8 mouse cellular contexts compared by ENCODE assay signal in genomic region chr9:77917622-77918131, GRCm38 (mm10). TPM values are rescaled to one million over a fixed set of nuclear protein-coding genes. Genes with fewer than 3 reads are reported as not detected.
DNase-seq lines count a peak whose midpoint lies in the region; ATAC-seq and TF ChIP-seq lines count a peak whose summit lies in the region.

No protein-coding gene starts in this region.

- intact Hi-C loops in heart, postnatal 10 days (cut with DNase I): no loop called here

- DNase-seq in heart, postnatal 10 days: no peak
- no peak for DNase-seq in cerebellum, postnatal 36 days
- no peak for DNase-seq in gastrocnemius, postnatal 4 days (ENCODE audit: low spot score in 2 of 2)

- H3K79me2 ChIP-seq in C2C12 (ENCODE audit: control insufficient read depth, insufficient read depth): peaks cover 54% of the 10 kb centered on the region

- no peaks in the 10 kb centered on the region for H3K36me3 ChIP-seq in heart, embryonic 12.5 days
- H3K36me3 ChIP-seq in C2C12 (ENCODE audit: control insufficient read depth, insufficient read depth): no peaks in the 10 kb centered on the region
- H3K36me3 ChIP-seq in intestine, embryonic 15.5 days: 0 out of 2 replicates have a peak, but pooled peaks cover 2% of the 10 kb centered on the region
- H3K36me3 ChIP-seq in midbrain, embryonic 13.5 days: no peaks in the 10 kb centered on the region

- no peak for TF ChIP-seq POLR2A in cortical plate, adult 2 months (IDR thresholded peaks at IDR 0.05; ENCODE audit: extremely low read depth, insufficient read depth, low read length)

- H3K9me3 ChIP-seq in heart, embryonic 12.5 days (replicated peaks): no peaks in the 10 kb centered on the region
- H3K9me3 ChIP-seq in intestine, embryonic 15.5 days: no peaks in the 10 kb centered on the region
- H3K9me3 ChIP-seq in midbrain, embryonic 13.5 days: no peaks in the 10 kb centered on the region

- H3K9ac ChIP-seq in heart, embryonic 12.5 days: peak overlapping the region; percentile 95
- peak overlapping the region; percentile 78 for H3K9ac ChIP-seq in intestine, embryonic 15.5 days
- H3K9ac ChIP-seq in midbrain, embryonic 13.5 days (replicated peaks): peak overlapping the region; percentile 85

- no peak for TF ChIP-seq CTCF in C2C12 (IDR thresholded peaks at IDR 0.05; ENCODE audit: control insufficient read depth, insufficient read depth, insufficient read length)
- no peak for TF ChIP-seq CTCF in cortical plate, adult 2 months (IDR thresholded peaks at IDR 0.05; ENCODE audit: extremely low read depth, insufficient read depth, low read length)

- peak overlapping the region; percentile 99 for H3K4me3 ChIP-seq in heart, embryonic 12.5 days
- H3K4me3 ChIP-seq in C2C12 (ENCODE audit: insufficient read depth, poor library complexity, severe bottlenecking): peak overlapping the region; percentile 80
- peak overlapping the region; percentile 63 for H3K4me3 ChIP-seq in cortical plate, adult 2 months (ENCODE audit: insufficient read depth, low read length)
- peak overlapping the region; percentile 98 for H3K4me3 ChIP-seq in intestine, embryonic 15.5 days (replicated peaks)
- H3K4me3 ChIP-seq in midbrain, embryonic 13.5 days (replicated peaks): peak overlapping the region; percentile 89

- H3K27ac ChIP-seq in heart, embryonic 12.5 days (ENCODE audit: poor library complexity, severe bottlenecking): peak overlapping the region; percentile 93
- H3K27ac ChIP-seq in cortical plate, adult 2 months (ENCODE audit: insufficient read depth, low read length): peak overlapping the region; percentile 50
- peak overlapping the region; percentile 90 for H3K27ac ChIP-seq in intestine, embryonic 15.5 days
- H3K27ac ChIP-seq in midbrain, embryonic 13.5 days: peak overlapping the region; percentile 94

- H3K4me1 ChIP-seq in heart, embryonic 12.5 days (replicated peaks): peaks cover 42% of the 10 kb centered on the region
- H3K4me1 ChIP-seq in cortical plate, adult 2 months (ENCODE audit: control insufficient read depth, insufficient read depth, low read length): peaks cover 4% of the 10 kb centered on the region; the same call in 1 of the 2 replicates
- peaks cover 21% of the 10 kb centered on the region for H3K4me1 ChIP-seq in intestine, embryonic 15.5 days (replicated peaks)
- H3K4me1 ChIP-seq in midbrain, embryonic 13.5 days (replicated peaks): peaks cover 36% of the 10 kb centered on the region

- peaks cover 32% of the 10 kb centered on the region for H3K79me3 ChIP-seq in C2C12 (ENCODE audit: low read depth)

- ATAC-seq in heart, embryonic 12.5 days (ENCODE audit: insufficient number of reproducible peaks, low FRiP score): peak; percentile 41; the same call in 1 of the 2 replicates
- ATAC-seq in intestine, embryonic 15.5 days: peak; percentile 44
- ATAC-seq in midbrain, embryonic 13.5 days: peak; percentile 74

- under 1% methylated on average over 45 of the region's 45 CpGs for WGBS in heart, embryonic 12.5 days
- whole genome bisulfite sequencing in intestine, embryonic 15.5 days: under 1% methylated on average over 45 of the region's 45 CpGs
- WGBS in midbrain, embryonic 13.5 days: under 1% methylated on average over 33 of the region's 45 CpGs

- peak overlapping the region; percentile 69 for H3K4me2 ChIP-seq in heart, embryonic 12.5 days
- peak overlapping the region; percentile 86 for H3K4me2 ChIP-seq in intestine, embryonic 15.5 days (replicated peaks)
- H3K4me2 ChIP-seq in midbrain, embryonic 13.5 days (replicated peaks): peak overlapping the region; percentile 89

- no peaks in the 10 kb centered on the region for H3K27me3 ChIP-seq in heart, embryonic 12.5 days (replicated peaks)
- H3K27me3 ChIP-seq in C2C12 (ENCODE audit: control insufficient read depth, insufficient read depth, insufficient read length): no peaks in the 10 kb centered on the region
- no peaks in the 10 kb centered on the region for H3K27me3 ChIP-seq in intestine, embryonic 15.5 days (replicated peaks)
- H3K27me3 ChIP-seq in midbrain, embryonic 13.5 days: no peaks in the 10 kb centered on the region

- peak overlapping the region; percentile 72 for H3ac ChIP-seq in C2C12 (ENCODE audit: control insufficient read depth, insufficient read length, low read depth)

TF ChIP-seq in C2C12, 6 proteins besides CTCF, POLR2A, EP300 and RAD21:
- no peak for TF ChIP-seq USF1 (IDR thresholded peaks at IDR 0.05; ENCODE audit: low read depth)
- TF ChIP-seq MYOG (IDR thresholded peaks at IDR 0.05; ENCODE audit: control insufficient read depth, extremely low read depth, insufficient read length): no peak
- TF ChIP-seq MAX (IDR thresholded peaks at IDR 0.05): no peak
- no peak for TF ChIP-seq MYOD1 (IDR thresholded peaks at IDR 0.05; ENCODE audit: control insufficient read depth, insufficient read length, low read depth)
- TF ChIP-seq CEBPB (IDR thresholded peaks at IDR 0.05; ENCODE audit: low read depth): no peak
- no peak for TF ChIP-seq FOSL1 (IDR thresholded peaks at IDR 0.05; ENCODE audit: insufficient read depth, low read length, poor library complexity, severe bottlenecking)

RNA-seq across cellular contexts. Expression of gene Elovl5, which starts 0.5 kb away (rescaled TPM):
- 84.9 and 86.5 TPM in 2 replicates for polyA plus RNA-seq in heart, embryonic 12.5 days (2016; fragmentation: Nextera tagmentation; extraction: Ambion mirVana)
- 10 to 100 TPM; 53.9 to 56.7 TPM for total RNA-seq in heart, postnatal 10 days (2021)
- polyA plus RNA-seq in C2C12 (2012; fragmentation: generic; extraction: Trizol): 33.9 TPM
- polyA plus RNA-seq in cortical plate, adult 2 months (2012; rRNA removed): 77.8 and 88.7 TPM in 2 replicates
- 70.9 and 76.9 TPM in 2 replicates for polyA plus RNA-seq in intestine, embryonic 15.5 days (2015; fragmentation: Nextera tagmentation; extraction: Ambion mirVana)
- 53.4 and 55.1 TPM in 2 replicates for polyA plus RNA-seq in midbrain, embryonic 13.5 days (2015; fragmentation: Nextera tagmentation; extraction: Ambion mirVana)
- 10 to 100 TPM; 32.3 to 37.0 TPM for total RNA-seq in gastrocnemius, postnatal 4 days (2021)
